ENCODE assay signal across 8 mouse cellular contexts in genomic region chr14:31934321-31934720, GRCm38 (mm10).
DNase-seq lines count a peak whose midpoint lies in the region; ATAC-seq lines count a peak whose summit lies in the region.

No protein-coding gene starts in this region.

- peak; percentile 21; the same call in 1 of the 2 replicates for ATAC-seq in lung, embryonic 15.5 days (ENCODE audit: borderline replicate concordance, extremely low read depth, low FRiP score, low TSS enrichment)
- ATAC-seq in liver, embryonic 15.5 days (ENCODE audit: insufficient read depth): no peak
- no peak for ATAC-seq in activated CD4-positive, CD25-positive, alpha-beta regulatory T cell, adult 4 months

- no peak for DNase-seq in lung, adult 18-20 months
- DNase-seq in embryo, embryonic 11.5 days (ENCODE audit: low read depth, low spot score): peak; percentile 37
- DNase-seq in hindbrain, embryonic 10.5 days (ENCODE audit: low spot score): peak; percentile 69
- DNase-seq in urinary bladder, postnatal 36 days (ENCODE audit: low spot score in 2 of 2): no peak
- DNase-seq in frontal cortex, postnatal 14 days (ENCODE audit: low spot score in 2 of 2): no peak

- no peaks in the 10 kb centered on the region for H3K9me3 ChIP-seq in lung, embryonic 15.5 days
- peaks cover 5% of the 10 kb centered on the region; the same call in 1 of the 2 replicates for H3K9me3 ChIP-seq in hindbrain, embryonic 10.5 days
- H3K9me3 ChIP-seq in liver, embryonic 15.5 days (replicated peaks): no peaks in the 10 kb centered on the region

- peak overlapping the region; percentile 59 for H3K27ac ChIP-seq in lung, embryonic 15.5 days
- H3K27ac ChIP-seq in hindbrain, embryonic 10.5 days: peak overlapping the region; percentile 92
- H3K27ac ChIP-seq in liver, embryonic 15.5 days (replicated peaks): no peak overlapping the region

- no peaks in the 10 kb centered on the region for H3K27me3 ChIP-seq in lung, embryonic 15.5 days
- no peaks in the 10 kb centered on the region for H3K27me3 ChIP-seq in hindbrain, embryonic 10.5 days (ENCODE audit: insufficient read depth, poor library complexity, severe bottlenecking)
- peaks cover 20% of the 10 kb centered on the region for H3K27me3 ChIP-seq in liver, embryonic 15.5 days

- H3K4me2 ChIP-seq in lung, embryonic 15.5 days: peak overlapping the region; percentile 66
- H3K4me2 ChIP-seq in liver, embryonic 15.5 days: peak overlapping the region; percentile 51

- WGBS in lung, embryonic 15.5 days: 2% methylated on average over 6 of the region's 6 CpGs
- under 1% methylated on average over 6 of the region's 6 CpGs for WGBS in hindbrain, embryonic 10.5 days
- WGBS in liver, embryonic 15.5 days (ENCODE audit: insufficient replicate concordance): 12% methylated on average over 5 of the region's 6 CpGs

- peak overlapping the region; percentile 36 for H3K4me3 ChIP-seq in lung, embryonic 15.5 days
- peak overlapping the region; percentile 53 for H3K4me3 ChIP-seq in hindbrain, embryonic 10.5 days
- H3K4me3 ChIP-seq in liver, embryonic 15.5 days (replicated peaks): peak overlapping the region; percentile 26; the same call in 1 of the 2 replicates

- peaks cover 39% of the 10 kb centered on the region for H3K4me1 ChIP-seq in lung, embryonic 15.5 days
- H3K4me1 ChIP-seq in hindbrain, embryonic 10.5 days (replicated peaks): peaks cover 29% of the 10 kb centered on the region
- peaks cover 8% of the 10 kb centered on the region for H3K4me1 ChIP-seq in liver, embryonic 15.5 days (replicated peaks)

- H3K36me3 ChIP-seq in lung, embryonic 15.5 days: no peaks in the 10 kb centered on the region
- H3K36me3 ChIP-seq in hindbrain, embryonic 10.5 days: no peaks in the 10 kb centered on the region
- no peaks in the 10 kb centered on the region for H3K36me3 ChIP-seq in liver, embryonic 15.5 days (replicated peaks)

- no peak overlapping the region; the same call in 1 of the 2 replicates for H3K9ac ChIP-seq in lung, embryonic 15.5 days
- no peak overlapping the region for H3K9ac ChIP-seq in liver, embryonic 15.5 days

Comparison
In these comparisons a context has a peak if more than half of its experiments do, and no peak if none do; other contexts are left out.
1. DNase-seq: peak in embryo, embryonic 11.5 days (single experiment) and hindbrain, embryonic 10.5 days (single experiment); none in lung, adult 18-20 months (0 of 2), urinary bladder, postnatal 36 days (0 of 2) and frontal cortex, postnatal 14 days (0 of 2).
2. Peak in every context shown above with its lines, with median percentiles within 50 percentile points of each other: H3K4me3 ChIP-seq.